Mouse (Mus musculus) heart, adult 8-10 months (tissue): ENCODE results near the gene Olfr287. TPM values are rescaled to one million over a fixed set of nuclear protein-coding genes. Genes with fewer than 3 reads are reported as not detected.

Source experiments
- DNase-seq: peaks from one replicate; pipeline ENCODE4 v3.0.0; 2022; ENCODE audit warnings: low spot score
- total RNA-seq, 4 experiments: library from RNA; stranded (reverse); gene quantifications; 2 replicates each; pipeline ENCODE4 v1.2.4; 2022

The Olfr287 gene
- not detected for total RNA-seq

GRCm38 (mm10) chr15:98220877-98221276, at the start of gene Olfr287, which contains the start of gene Gm44579:
Gene Olfr287 (minus strand): TSS chr15:98221056.
Gene Gm44579 (minus strand): TSS chr15:98220977.
- no peak for DNase-seq

GRCm38 (mm10) chr15:98257776-98258175, 36.9 kb upstream of the Olfr287 start:
- DNase-seq, result no peak

GRCm38 (mm10) chr15:98257193-98257592, 36.3 kb upstream of the Olfr287 start, which contains the start of gene H1fnt:
Gene H1fnt (minus strand): TSS chr15:98257293.
- DNase-seq, result no peak

DNA sequence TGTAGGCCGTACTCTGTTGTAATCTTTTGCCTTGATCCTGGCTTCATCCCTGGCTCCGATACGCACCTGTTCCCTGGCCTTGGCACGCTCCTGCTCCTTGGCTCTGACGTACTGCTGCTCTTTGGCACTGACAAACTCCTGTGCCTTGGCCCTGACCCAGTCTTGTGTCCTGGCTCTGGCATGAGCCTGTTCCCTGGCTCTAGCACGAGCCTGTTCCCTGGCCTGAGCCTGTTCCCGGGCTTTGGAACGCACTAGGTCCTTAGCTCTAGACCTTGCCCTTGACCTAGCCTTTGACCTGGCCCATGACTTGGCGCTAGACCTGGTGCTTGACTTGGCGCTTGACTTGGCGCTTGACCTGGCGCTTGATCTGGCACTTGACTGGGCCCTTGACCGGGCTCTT, 35.4 kb upstream of the Olfr287 start:
- DNase-seq, result no peak

- DNase-seq, result no peak
Observed at GRCm38 (mm10) chr15:98235442-98235841, 14.6 kb upstream of the Olfr287 start.

GRCm38 (mm10) chr15:98234350-98234749, 13.5 kb upstream of the Olfr287 start, which contains the start of gene Olfr286:
Gene Olfr286 (minus strand): TSS chr15:98234450.
- DNase-seq, result no peak

GRCm38 (mm10) chr15:98226096-98226495, 5.2 kb upstream of the Olfr287 start:
- DNase-seq, result no peak

DNA sequence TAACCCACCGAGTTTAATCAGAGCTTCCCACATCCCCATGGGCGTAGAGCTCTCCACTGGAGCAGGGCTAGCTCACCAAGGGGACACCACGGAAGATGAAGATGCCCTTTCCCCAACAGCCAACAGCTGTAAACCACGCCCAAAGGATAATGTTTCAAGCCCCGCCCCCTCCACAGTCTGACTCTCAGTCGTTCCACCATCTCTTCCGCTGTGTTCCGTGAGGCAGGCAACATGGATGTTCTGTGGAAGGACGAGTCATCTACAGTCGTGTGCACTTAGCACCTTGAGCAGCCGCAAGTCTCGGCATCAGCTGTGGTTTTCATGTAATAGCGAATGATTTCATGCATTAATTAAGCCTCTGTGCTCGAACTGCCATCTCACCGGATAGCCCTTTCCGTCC, 4.8 kb upstream of the Olfr287 start:
- no peak for DNase-seq

DNA sequence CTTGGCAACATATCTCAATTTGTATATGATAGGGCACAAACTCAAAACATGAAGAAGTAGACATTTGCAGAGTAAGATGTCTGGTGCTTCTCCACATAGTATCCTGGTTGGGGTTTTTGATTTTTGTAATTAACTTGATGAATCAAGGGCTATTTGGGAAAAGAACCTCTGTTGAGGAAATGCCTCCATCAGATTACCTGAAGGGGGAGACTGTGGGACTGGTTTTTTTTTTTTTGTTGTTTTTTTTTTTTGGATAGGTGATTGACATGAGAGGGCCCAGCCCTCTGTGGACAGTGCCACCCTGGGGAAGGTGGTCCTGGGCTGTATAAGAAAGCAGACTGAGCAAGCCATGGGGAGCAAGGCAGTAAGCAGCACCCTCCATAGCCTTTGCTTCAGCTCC, 1.5 kb upstream of the Olfr287 start:
- no peak for DNase-seq

DNA sequence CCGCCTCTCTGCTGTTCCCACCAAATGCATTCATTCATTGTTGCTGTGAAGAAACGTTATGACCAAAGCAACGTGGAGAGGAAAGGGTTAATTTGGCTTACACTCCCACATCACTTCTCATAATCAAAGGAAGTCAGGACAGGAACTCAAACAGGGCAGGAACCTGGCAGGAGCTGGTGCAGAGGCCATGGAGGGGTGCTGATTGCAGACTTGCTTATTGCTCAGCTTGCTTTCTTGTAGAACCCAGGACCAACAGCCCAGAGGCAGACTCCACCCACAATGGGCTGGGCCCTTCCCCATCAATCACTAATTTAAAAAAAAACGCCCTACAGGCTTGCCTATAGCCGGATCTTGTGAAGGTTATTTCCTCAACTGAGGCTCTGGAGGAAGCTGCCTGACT, 6.7 kb downstream of the Olfr287 start:
- no peak for DNase-seq

DNA sequence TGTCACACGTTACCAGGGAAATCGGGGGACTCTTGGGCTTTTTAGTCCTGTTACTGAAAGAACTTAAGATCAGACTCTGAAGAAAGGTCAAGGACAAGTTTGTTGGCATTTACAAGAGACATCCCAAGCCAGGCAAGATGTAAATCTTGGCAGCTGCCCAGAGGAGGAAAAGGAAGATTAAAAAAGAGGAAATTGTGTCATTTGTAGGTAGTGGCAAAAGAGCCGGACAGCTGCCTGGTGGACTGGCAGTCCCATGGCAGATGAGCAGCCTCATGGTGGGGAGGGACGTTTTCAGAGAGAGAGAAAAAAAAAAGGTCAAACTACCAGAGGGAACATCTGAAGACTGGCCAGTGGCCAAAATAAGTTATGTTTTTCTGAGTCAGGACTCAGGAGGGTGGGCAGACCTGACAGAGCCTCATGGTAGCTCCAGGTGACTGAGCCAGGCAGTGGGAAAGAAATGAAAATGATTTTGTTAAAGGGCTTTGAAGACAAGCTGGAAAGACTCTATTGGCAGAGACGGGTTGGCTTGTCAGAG, 7.5 kb downstream of the Olfr287 start:
- no peak for DNase-seq

- no peak for DNase-seq
Observed at GRCm38 (mm10) chr15:98209676-98210075, 11.2 kb downstream of the Olfr287 start.

DNA sequence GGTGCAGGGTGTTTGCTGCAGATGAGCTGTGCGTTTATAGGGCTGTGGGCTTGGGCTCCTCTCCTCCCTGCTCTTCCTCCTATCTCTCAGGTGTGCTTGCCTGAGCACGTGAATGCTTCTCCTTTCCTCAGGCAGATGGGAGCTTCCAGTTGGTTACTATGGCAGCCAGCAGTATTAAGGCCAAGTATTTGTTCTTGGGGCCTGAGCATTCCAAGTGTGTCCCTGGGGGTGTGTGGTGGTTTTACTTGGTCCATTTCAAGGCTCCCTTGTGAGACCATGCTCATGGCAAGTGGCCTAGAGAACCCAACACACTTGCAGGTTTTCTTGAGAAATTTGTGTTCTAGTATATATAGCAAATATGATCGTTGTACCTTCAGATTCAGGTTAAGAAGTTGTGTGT, 25.4 kb downstream of the Olfr287 start, which contains the start of gene Olfr288:
TSS of gene Olfr288 (minus strand) at position 101 of the 400 bp plus-strand sequence.
- no peak for DNase-seq

DNA sequence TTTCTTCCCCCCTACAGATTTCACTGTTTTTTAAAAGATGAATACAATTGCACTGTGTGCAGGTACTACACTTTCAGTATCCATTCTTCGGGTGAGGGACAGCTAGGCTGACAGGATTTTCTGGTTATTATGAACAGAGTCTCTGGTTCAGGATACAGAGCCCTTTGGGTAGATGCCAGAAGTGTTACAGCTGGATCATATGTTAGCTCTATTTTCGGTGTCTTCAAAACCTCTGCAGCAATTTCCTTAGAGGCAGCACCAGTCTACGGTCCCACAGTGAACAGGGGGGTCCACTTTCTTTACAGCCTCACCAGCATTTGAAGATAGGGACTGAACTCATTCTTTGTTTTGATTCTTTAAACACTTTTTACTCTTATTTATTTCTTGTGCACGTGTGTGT, 36.4 kb downstream of the Olfr287 start:
- DNase-seq, result no peak

- DNase-seq, result no peak
Observed at GRCm38 (mm10) chr15:98181856-98182570, 38.8 kb downstream of the Olfr287 start.

DNA sequence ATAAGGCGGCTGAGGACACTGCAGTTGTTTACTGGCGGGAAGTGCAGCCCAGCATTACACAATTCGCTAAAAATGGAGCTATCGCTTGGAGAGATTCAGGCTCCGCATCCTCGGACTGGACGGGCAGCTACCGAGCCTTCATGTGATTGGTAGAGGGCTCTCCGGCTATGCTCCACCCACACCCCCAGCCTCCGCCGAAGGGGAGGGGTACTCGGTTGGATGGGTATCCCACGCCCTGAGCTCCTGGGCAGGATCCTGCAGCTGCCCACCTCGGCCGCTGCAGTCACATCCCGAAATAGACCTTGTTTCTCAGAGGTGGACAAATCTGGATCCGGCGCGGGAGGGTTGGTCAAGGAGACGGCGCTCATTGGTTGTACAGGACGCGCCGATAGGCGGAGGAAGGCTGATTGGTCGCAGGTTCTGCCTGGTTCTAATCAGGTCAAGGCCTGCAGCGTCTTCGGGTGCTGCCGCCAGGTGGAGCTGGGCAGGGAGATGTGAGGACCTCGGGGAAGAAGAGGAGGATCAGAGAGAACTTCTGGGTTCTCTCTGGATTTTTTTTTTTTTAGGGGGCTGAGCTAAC, 39.6 kb downstream of the Olfr287 start:
- DNase-seq, result peak; percentile 95

DNA sequence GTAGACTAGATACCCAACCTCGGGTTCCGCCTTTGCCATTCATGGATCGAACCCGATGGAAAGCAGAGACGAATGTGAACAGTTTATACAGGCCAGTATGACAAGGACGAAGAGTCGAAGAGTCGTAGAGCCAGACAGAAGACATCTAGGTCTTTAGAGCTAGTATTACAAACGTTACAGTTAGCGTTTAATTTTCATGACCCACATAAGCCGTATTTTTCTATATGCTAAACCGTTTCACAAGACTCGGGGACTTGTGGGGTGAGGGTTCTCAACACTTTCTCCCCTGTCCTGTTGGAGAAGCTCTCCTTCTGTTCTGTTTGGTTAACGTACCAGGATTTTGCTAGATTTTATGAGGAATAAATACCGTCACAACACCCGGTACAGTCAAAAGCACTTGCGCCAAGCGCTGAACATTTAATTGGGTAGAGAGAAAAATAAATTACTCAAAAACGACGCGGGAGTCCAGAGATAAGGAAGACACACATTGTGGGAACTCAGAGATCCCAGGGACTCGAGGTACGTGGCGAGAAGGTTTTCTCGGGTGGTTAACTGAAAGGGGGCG, 40.2 kb downstream of the Olfr287 start:
- DNase-seq, result no peak

GRCm38 (mm10) chr15:98177320-98177719, 43.5 kb downstream of the Olfr287 start:
- DNase-seq, result no peak

DNA sequence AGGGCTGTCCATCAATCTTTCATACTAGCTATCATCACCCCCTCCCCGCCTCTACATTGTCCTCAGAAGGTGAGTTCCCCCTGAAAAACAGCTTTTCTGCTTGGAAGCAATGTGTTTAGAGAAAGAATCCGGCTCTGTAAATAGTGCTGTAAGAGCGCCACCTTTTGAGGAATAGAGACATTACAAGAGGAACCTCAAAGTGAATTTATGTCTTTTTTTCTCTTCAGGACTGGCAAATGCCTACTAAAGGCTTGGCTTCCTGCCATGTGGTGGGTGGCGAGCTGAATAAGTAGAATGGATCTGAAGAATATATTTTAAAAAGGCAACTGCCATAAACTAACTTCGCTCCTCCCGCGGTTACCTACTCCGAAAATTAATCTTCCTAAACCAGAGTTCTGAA, 47.0 kb downstream of the Olfr287 start:
- DNase-seq, result peak; percentile 44

- no peak for DNase-seq
Observed at GRCm38 (mm10) chr15:98172113-98172512, 48.7 kb downstream of the Olfr287 start.

DNA sequence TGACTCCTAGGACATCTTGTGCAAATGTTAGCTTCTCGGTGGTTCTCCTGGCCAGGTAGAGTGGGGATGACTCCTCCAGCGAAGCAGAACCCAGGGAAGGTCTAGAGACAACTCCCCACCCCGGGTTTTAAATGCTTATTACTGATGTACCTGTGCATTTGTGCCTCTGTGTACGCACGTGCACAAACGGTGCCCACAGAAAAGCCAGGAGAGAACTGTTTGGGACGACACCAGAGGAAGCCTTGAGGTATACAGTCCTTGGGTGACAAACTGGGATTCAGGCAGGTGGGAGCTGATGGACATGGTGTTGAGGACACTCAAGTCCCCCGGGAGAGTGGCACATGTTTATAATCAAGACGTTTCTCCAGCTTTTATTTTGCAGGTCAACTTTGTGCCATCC, 49.9 kb downstream of the Olfr287 start:
- no peak for DNase-seq

- no peak for DNase-seq
Observed at GRCm38 (mm10) chr15:98170365-98170764, 50.5 kb downstream of the Olfr287 start.

- DNase-seq, result no peak
Observed at GRCm38 (mm10) chr15:98168622-98169004, 52.2 kb downstream of the Olfr287 start.
